Mouse (Mus musculus): ENCODE measurements around the gene Scaf4. TPM values are rescaled to one million over a fixed set of nuclear protein-coding genes. Genes with fewer than 3 reads are reported as not detected.

The Scaf4 gene
- polyA plus RNA-seq, 1 experiment: 51.8 TPM

- 84% methylated on average over 7 of the region's 7 CpGs for WGBS
- Histone ChIP-seq H3K4me3 (replicated peaks; ENCODE audit: extremely low read depth, low read depth, low read length) (no peak overlapping the region), H3K4me1 (ENCODE audit: control insufficient read depth, insufficient read depth, low read length) (no peaks in the 10 kb centered on the region)
- DNase-seq: no peak
- TF ChIP-seq CTCF (IDR thresholded peaks at IDR 0.05; ENCODE audit: insufficient read depth, low read length) (no peak), POLR2A (IDR thresholded peaks at IDR 0.05; ENCODE audit: borderline replicate concordance, extremely low read depth, low read depth, low read length) (no peak)
These were observed 34.2 kb downstream of the Scaf4 start for GRCm38 (mm10) chr16:90250099-90250498.

- Histone ChIP-seq H3K4me1 (ENCODE audit: control insufficient read depth, insufficient read depth, low read length) (no peaks in the 10 kb centered on the region), H3K4me3 (replicated peaks; ENCODE audit: extremely low read depth, low read depth, low read length) (no peak overlapping the region)
- 72% methylated on average over 17 of the region's 17 CpGs for WGBS
- no peak for TF ChIP-seq POLR2A (IDR thresholded peaks at IDR 0.05; ENCODE audit: borderline replicate concordance, extremely low read depth, low read depth, low read length)
- no peak for TF ChIP-seq CTCF (IDR thresholded peaks at IDR 0.05; ENCODE audit: insufficient read depth, low read length)
- no peak for DNase-seq
These were observed 41.6 kb downstream of the Scaf4 start for GRCm38 (mm10) chr16:90242426-90243304.

- 86% methylated on average over 4 of the region's 4 CpGs for WGBS
- DNase-seq: no peak
- no peak for TF ChIP-seq POLR2A (IDR thresholded peaks at IDR 0.05; ENCODE audit: borderline replicate concordance, extremely low read depth, low read depth, low read length)
- TF ChIP-seq CTCF (IDR thresholded peaks at IDR 0.05; ENCODE audit: insufficient read depth, low read length): no peak
- H3K4me1 ChIP-seq (ENCODE audit: control insufficient read depth, insufficient read depth, low read length): no peaks in the 10 kb centered on the region
- H3K4me3 ChIP-seq (replicated peaks; ENCODE audit: extremely low read depth, low read depth, low read length): no peak overlapping the region
These were observed 42.4 kb downstream of the Scaf4 start for GRCm38 (mm10) chr16:90241875-90242274.

DNA sequence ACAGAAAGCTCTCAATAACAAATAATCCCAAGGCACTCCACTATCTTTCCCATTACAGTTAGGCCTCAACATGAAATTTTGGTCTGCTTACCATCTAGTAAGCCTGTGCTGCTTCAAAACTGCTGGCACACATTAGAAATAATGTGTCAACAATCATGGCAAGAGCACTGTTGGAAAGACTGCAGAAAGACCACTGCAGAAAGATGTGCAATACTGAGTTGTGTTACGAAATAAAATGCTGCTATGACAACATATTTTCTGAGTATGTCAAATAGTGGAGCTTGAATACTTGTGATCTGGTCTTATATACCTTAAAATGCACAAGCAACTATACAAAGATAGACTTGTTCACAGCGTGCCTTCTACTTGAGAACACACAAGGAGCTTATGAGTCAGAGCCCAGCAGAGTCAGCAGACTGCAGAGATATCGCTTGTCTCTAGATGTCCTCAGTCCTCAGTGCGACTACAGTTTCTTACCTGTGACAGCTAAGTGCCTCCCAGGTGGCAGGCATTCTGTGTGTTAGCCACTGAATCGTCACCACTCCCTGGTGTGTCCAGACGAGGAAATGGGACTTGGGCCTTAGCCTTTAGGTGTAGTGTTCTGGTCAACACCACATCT, 45.1 kb downstream of the Scaf4 start:
- DNase-seq: no peak
- 71% methylated on average over 6 of the region's 6 CpGs for WGBS
- no peak for TF ChIP-seq POLR2A (IDR thresholded peaks at IDR 0.05; ENCODE audit: borderline replicate concordance, extremely low read depth, low read depth, low read length)
- no peak for TF ChIP-seq CTCF (IDR thresholded peaks at IDR 0.05; ENCODE audit: insufficient read depth, low read length)
- Histone ChIP-seq H3K4me1 (ENCODE audit: control insufficient read depth, insufficient read depth, low read length) (peaks cover 3% of the 10 kb centered on the region), H3K4me3 (replicated peaks; ENCODE audit: extremely low read depth, low read depth, low read length) (no peak overlapping the region)

DNA sequence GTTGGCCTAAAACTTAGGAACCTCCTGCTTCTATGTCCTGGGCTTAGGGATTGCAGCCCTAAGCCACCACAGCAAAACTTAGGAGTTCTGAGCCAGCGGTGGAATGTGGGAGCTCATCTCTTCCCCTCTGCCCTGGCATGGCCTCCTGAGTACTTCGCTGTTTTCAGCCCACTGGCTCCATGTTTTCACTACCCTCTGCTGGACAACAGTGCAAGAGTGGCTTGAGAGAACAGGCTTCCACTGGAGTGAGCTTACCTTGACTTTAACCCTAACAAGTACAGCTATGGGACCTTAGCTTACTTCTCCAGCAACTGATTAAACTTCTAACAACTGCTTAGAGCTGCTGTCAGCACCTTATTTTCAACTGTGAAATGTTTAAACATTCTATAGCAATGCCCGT, 49.1 kb downstream of the Scaf4 start:
- H3K4me3 ChIP-seq (replicated peaks; ENCODE audit: extremely low read depth, low read depth, low read length): no peak overlapping the region
- H3K4me1 ChIP-seq (ENCODE audit: control insufficient read depth, insufficient read depth, low read length): peaks cover 6% of the 10 kb centered on the region
- no peak for TF ChIP-seq CTCF (IDR thresholded peaks at IDR 0.05; ENCODE audit: insufficient read depth, low read length)
- TF ChIP-seq POLR2A (IDR thresholded peaks at IDR 0.05; ENCODE audit: borderline replicate concordance, extremely low read depth, low read depth, low read length): no peak
- 78% methylated on average over 3 of the region's 3 CpGs for WGBS
- DNase-seq: no peak

DNA sequence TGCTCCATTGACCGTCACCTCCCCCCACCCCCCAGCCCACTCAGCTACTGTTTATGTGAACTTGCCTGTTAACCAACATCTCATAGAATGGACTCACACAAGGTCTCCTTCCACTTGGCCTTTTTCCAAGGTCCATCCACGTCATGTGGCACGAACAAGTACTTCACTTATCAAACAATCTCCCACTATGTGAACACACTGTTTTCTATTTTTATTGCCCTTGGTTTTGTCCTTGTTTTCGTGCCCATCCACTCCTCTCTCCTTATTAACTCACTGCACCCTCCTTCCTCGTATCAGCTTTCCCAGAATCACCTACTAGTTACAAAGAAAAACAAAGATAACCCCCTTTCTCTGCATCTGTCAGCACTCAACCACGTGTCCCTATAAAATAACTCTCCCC, 49.7 kb downstream of the Scaf4 start:
- TF ChIP-seq CTCF (IDR thresholded peaks at IDR 0.05; ENCODE audit: insufficient read depth, low read length): no peak
- TF ChIP-seq POLR2A (IDR thresholded peaks at IDR 0.05; ENCODE audit: borderline replicate concordance, extremely low read depth, low read depth, low read length): no peak
- H3K4me1 ChIP-seq (ENCODE audit: control insufficient read depth, insufficient read depth, low read length): peaks cover 6% of the 10 kb centered on the region
- no peak overlapping the region for H3K4me3 ChIP-seq (replicated peaks; ENCODE audit: extremely low read depth, low read depth, low read length)
- DNase-seq: no peak
- 39% methylated on average over 6 of the region's 6 CpGs for WGBS

GRCm38 (mm10) chr16:90233702-90234101, 50.6 kb downstream of the Scaf4 start:
- DNase-seq: no peak
- peaks cover 6% of the 10 kb centered on the region for H3K4me1 ChIP-seq (ENCODE audit: control insufficient read depth, insufficient read depth, low read length)
- no peak for TF ChIP-seq POLR2A (IDR thresholded peaks at IDR 0.05; ENCODE audit: borderline replicate concordance, extremely low read depth, low read depth, low read length)
- TF ChIP-seq CTCF (IDR thresholded peaks at IDR 0.05; ENCODE audit: insufficient read depth, low read length): no peak
- 83% methylated on average over 10 of the region's 10 CpGs for WGBS
- H3K4me3 ChIP-seq (replicated peaks; ENCODE audit: extremely low read depth, low read depth, low read length): no peak overlapping the region

DNA sequence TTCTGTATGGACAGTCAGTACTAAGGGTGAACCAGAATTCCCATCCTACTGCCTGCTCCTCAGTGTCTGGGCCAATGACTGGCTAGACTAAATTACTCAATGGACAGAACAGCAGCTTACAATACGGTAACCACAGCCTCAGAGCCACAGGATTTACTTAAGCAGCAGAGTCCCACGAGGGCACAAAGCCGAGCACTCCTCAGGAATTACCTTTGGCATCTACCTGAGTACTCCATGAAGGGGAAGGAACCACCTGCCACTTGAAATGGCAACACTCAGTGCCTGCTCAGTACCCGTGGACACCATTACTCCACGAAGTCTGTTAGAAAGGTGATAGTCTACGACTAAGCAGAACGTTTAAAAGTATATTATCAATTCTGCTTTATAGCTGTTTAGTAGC, 53.0 kb downstream of the Scaf4 start:
- no peak for TF ChIP-seq CTCF (IDR thresholded peaks at IDR 0.05; ENCODE audit: insufficient read depth, low read length)
- TF ChIP-seq POLR2A (IDR thresholded peaks at IDR 0.05; ENCODE audit: borderline replicate concordance, extremely low read depth, low read depth, low read length): no peak
- WGBS: 81% methylated on average over 7 of the region's 7 CpGs
- peaks cover 6% of the 10 kb centered on the region for H3K4me1 ChIP-seq (ENCODE audit: control insufficient read depth, insufficient read depth, low read length)
- H3K4me3 ChIP-seq (replicated peaks; ENCODE audit: extremely low read depth, low read depth, low read length): no peak overlapping the region
- no peak for DNase-seq

DNA sequence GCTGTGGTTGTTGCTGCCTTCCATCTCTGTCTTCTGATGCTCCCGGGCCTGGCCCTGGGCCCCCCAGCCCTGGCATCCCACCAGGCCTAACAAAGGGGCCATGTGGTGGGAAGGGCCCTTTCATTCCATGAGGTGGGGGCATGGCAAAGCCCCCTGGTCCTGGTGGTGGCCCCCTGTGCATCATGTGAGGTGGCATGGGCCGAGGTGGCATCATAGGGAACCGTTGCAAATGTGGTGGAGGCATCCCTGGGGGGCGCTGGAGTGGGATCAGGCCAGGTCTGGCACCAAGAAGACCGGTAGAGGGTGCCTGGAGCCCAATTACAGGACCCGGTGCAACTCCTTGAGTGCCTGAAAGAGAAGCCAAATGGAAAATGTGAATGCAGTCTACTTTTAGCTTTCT, 54.4 kb downstream of the Scaf4 start:
- 82% methylated on average over 6 of the region's 6 CpGs for WGBS
- Histone ChIP-seq H3K4me3 (replicated peaks; ENCODE audit: extremely low read depth, low read depth, low read length) (no peak overlapping the region), H3K4me1 (ENCODE audit: control insufficient read depth, insufficient read depth, low read length) (peaks cover 6% of the 10 kb centered on the region)
- DNase-seq: no peak
- TF ChIP-seq CTCF (IDR thresholded peaks at IDR 0.05; ENCODE audit: insufficient read depth, low read length) (no peak), POLR2A (IDR thresholded peaks at IDR 0.05; ENCODE audit: borderline replicate concordance, extremely low read depth, low read depth, low read length) (no peak)
